Mouse (Mus musculus) forebrain, embryonic 15.5 days (tissue): ENCODE data around the gene Hpn. TPM values are rescaled to one million over a fixed set of nuclear protein-coding genes. Genes with fewer than 3 reads are reported as not detected.

Source experiments
- ATAC-seq: fragments of 200-750 bp; cut with Nextera tagmentation; replicated peaks from 2 replicates; pipeline ENCODE4 v1.8.0; 2017; ENCODE audit warnings: mild to moderate bottlenecking, moderate TSS enrichment, moderate library complexity
- H3K27ac ChIP-seq: fragments of 300-500 bp; sonication (generic); replicated peaks from 2 replicates; pipeline ENCODE4 v1.5.1; 2015; ENCODE audit warnings: mild to moderate bottlenecking, inconsistent platforms
- H3K27me3 ChIP-seq: fragments of 300-500 bp; sonication (generic); 2 replicates; pipeline ENCODE4 v1.6.1; 2015; ENCODE audit warnings: inconsistent platforms
- H3K36me3 ChIP-seq: fragments of 300-500 bp; sonication (generic); 2 replicates; pipeline ENCODE4 v1.6.1; 2015; ENCODE audit warnings: mild to moderate bottlenecking, inconsistent platforms
- H3K4me1 ChIP-seq: fragments of 300-500 bp; sonication (generic); 2 replicates; pipeline ENCODE4 v1.6.1; 2015; ENCODE audit warnings: inconsistent platforms
- H3K4me2 ChIP-seq: fragments of 300-500 bp; sonication (generic); replicated peaks from 2 replicates; pipeline ENCODE4 v1.6.1; 2015; ENCODE audit warnings: mild to moderate bottlenecking, inconsistent platforms
- H3K4me3 ChIP-seq: fragments of 300-500 bp; sonication (generic); 2 replicates; pipeline ENCODE4 v1.5.1; 2015; ENCODE audit warnings: mild to moderate bottlenecking, inconsistent platforms
- H3K9ac ChIP-seq: fragments of 300-500 bp; sonication (generic); replicated peaks from 2 replicates; pipeline ENCODE4 v1.6.1; 2015; ENCODE audit warnings: mild to moderate bottlenecking, inconsistent platforms
- H3K9me3 ChIP-seq: fragments of 300-500 bp; sonication (generic); 2 replicates; pipeline ENCODE4 v1.6.1; 2016; ENCODE audit warnings: inconsistent platforms
- WGBS: fragments of 180-500 bp; shearing (Covaris S2); methylation state at CpG from one replicate; pipeline ENCODE4 v1.1.7; 2015; ENCODE audit warnings: mixed read lengths; 5-methylcytosine and 5-hydroxymethylcytosine counted together
- polyA plus RNA-seq: library from polyadenylated mRNA; unstranded; fragments of >200 nt; fragmentation: Nextera tagmentation; extraction: Ambion mirVana; gene quantifications from 2 replicates; pipeline ENCODE4 v1.2.1, GENCODE M21; 2015

Gene Hpn
- polyA plus RNA-seq, 1 experiment from 2014 or later = 0.36 TPM

GRCm38 (mm10) chr7:31085171-31085570 lies 29.9 kb downstream of the Hpn start:
- H3K27me3 ChIP-seq = no peaks in the 10 kb centered on the region
- no peak overlapping the region for H3K9ac ChIP-seq
- 0 out of 2 replicates have a peak, but pooled peaks cover 2% of the 10 kb centered on the region for H3K4me1 ChIP-seq
- no peaks in the 10 kb centered on the region for H3K9me3 ChIP-seq
- no peak overlapping the region for H3K4me2 ChIP-seq
- H3K27ac ChIP-seq = no peak overlapping the region
- no peaks in the 10 kb centered on the region for H3K36me3 ChIP-seq
- 9% methylated on average over 3 of the region's 3 CpGs for WGBS
- ATAC-seq = no peak
- H3K4me3 ChIP-seq = no peak overlapping the region

- Histone ChIP-seq H3K9ac (no peak overlapping the region), H3K4me2 (no peak overlapping the region), H3K36me3 (no peaks in the 10 kb centered on the region), H3K27me3 (no peaks in the 10 kb centered on the region), H3K9me3 (no peaks in the 10 kb centered on the region), H3K4me1 (0 out of 2 replicates have a peak, but pooled peaks cover 2% of the 10 kb centered on the region), H3K27ac (0 out of 2 replicates have a peak overlapping the region, but pooled peaks have one; percentile 8), H3K4me3 (no peak overlapping the region)
- ATAC-seq = no peak
- 58% methylated on average over 9 of the region's 9 CpGs for WGBS
Measured at GRCm38 (mm10) chr7:31084140-31084539, 30.9 kb downstream of the Hpn start.

- no peaks in the 10 kb centered on the region for H3K36me3 ChIP-seq
- no peak for ATAC-seq
- H3K9me3 ChIP-seq = no peaks in the 10 kb centered on the region
- 65% methylated on average over 14 of the region's 14 CpGs for WGBS
- 0 out of 2 replicates have a peak, but pooled peaks cover 2% of the 10 kb centered on the region for H3K4me1 ChIP-seq
- H3K27ac ChIP-seq = no peak overlapping the region
- H3K27me3 ChIP-seq = no peaks in the 10 kb centered on the region
- no peak overlapping the region for H3K4me2 ChIP-seq
- H3K9ac ChIP-seq = no peak overlapping the region
- no peak overlapping the region for H3K4me3 ChIP-seq
Measured at GRCm38 (mm10) chr7:31082831-31083588, 32.1 kb downstream of the Hpn start.

- Histone ChIP-seq H3K4me2 (no peak overlapping the region), H3K9ac (no peak overlapping the region), H3K9me3 (no peaks in the 10 kb centered on the region), H3K4me3 (no peak overlapping the region), H3K4me1 (0 out of 2 replicates have a peak, but pooled peaks cover 2% of the 10 kb centered on the region), H3K27me3 (no peaks in the 10 kb centered on the region), H3K36me3 (no peaks in the 10 kb centered on the region), H3K27ac (no peak overlapping the region)
- no peak for ATAC-seq
Measured at GRCm38 (mm10) chr7:31082106-31082505, 33.0 kb downstream of the Hpn start.

GRCm38 (mm10) chr7:31081106-31081505 lies 34.0 kb downstream of the Hpn start:
- no peaks in the 10 kb centered on the region for H3K27me3 ChIP-seq
- no peak overlapping the region for H3K27ac ChIP-seq
- H3K4me3 ChIP-seq = no peak overlapping the region
- H3K4me1 ChIP-seq = 0 out of 2 replicates have a peak, but pooled peaks cover 2% of the 10 kb centered on the region
- WGBS = 63% methylated on average over 1 of the region's 1 CpGs
- no peaks in the 10 kb centered on the region for H3K36me3 ChIP-seq
- no peak overlapping the region for H3K4me2 ChIP-seq
- no peak overlapping the region for H3K9ac ChIP-seq
- ATAC-seq = no peak
- no peaks in the 10 kb centered on the region for H3K9me3 ChIP-seq

GRCm38 (mm10) chr7:31080611-31081010 lies 34.5 kb downstream of the Hpn start:
- H3K9me3 ChIP-seq = no peaks in the 10 kb centered on the region
- no peaks in the 10 kb centered on the region for H3K27me3 ChIP-seq
- no peak for ATAC-seq
- 50% methylated on average over 3 of the region's 3 CpGs for WGBS
- no peak overlapping the region for H3K9ac ChIP-seq
- 0 out of 2 replicates have a peak, but pooled peaks cover 2% of the 10 kb centered on the region for H3K4me1 ChIP-seq
- H3K27ac ChIP-seq = no peak overlapping the region
- no peaks in the 10 kb centered on the region for H3K36me3 ChIP-seq
- no peak overlapping the region for H3K4me2 ChIP-seq
- H3K4me3 ChIP-seq = no peak overlapping the region

GRCm38 (mm10) chr7:31079670-31080069 lies 35.4 kb downstream of the Hpn start:
- WGBS = 86% methylated on average over 8 of the region's 8 CpGs
- Histone ChIP-seq H3K4me1 (no peaks in the 10 kb centered on the region), H3K27me3 (no peaks in the 10 kb centered on the region), H3K4me3 (no peak overlapping the region), H3K9ac (no peak overlapping the region), H3K4me2 (no peak overlapping the region), H3K27ac (no peak overlapping the region), H3K9me3 (no peaks in the 10 kb centered on the region), H3K36me3 (no peaks in the 10 kb centered on the region)
- ATAC-seq = no peak

- 56% methylated on average over 5 of the region's 5 CpGs for WGBS
Measured at GRCm38 (mm10) chr7:31077885-31078445, 37.1 kb downstream of the Hpn start.

GRCm38 (mm10) chr7:31077470-31077869 lies 37.6 kb downstream of the Hpn start:
- H3K9me3 ChIP-seq = no peaks in the 10 kb centered on the region
- H3K4me1 ChIP-seq = no peaks in the 10 kb centered on the region
- H3K4me3 ChIP-seq = no peak overlapping the region
- H3K4me2 ChIP-seq = no peak overlapping the region
- no peaks in the 10 kb centered on the region for H3K36me3 ChIP-seq
- H3K27ac ChIP-seq = no peak overlapping the region
- peak; percentile 54; the same call in 1 of the 2 replicates for ATAC-seq
- no peak overlapping the region for H3K9ac ChIP-seq
- WGBS = 51% methylated on average over 6 of the region's 6 CpGs
- H3K27me3 ChIP-seq = no peaks in the 10 kb centered on the region

More at GRCm38 (mm10) chr7:31077885-31078445, 37.1 kb downstream of the Hpn start:
- no peaks in the 10 kb centered on the region for H3K27me3 ChIP-seq
- no peaks in the 10 kb centered on the region for H3K9me3 ChIP-seq
- no peak overlapping the region for H3K4me3 ChIP-seq
- H3K4me1 ChIP-seq = no peaks in the 10 kb centered on the region
- ATAC-seq = peak; percentile 46
- no peak overlapping the region for H3K27ac ChIP-seq
- no peak overlapping the region for H3K9ac ChIP-seq
- no peak overlapping the region for H3K4me2 ChIP-seq
- no peaks in the 10 kb centered on the region for H3K36me3 ChIP-seq

- Histone ChIP-seq H3K4me3 (no peak within 1 kb of the TSS), H3K4me1 (no peaks in the 10 kb centered on the region), H3K9me3 (no peaks in the 10 kb centered on the region), H3K36me3 (no peaks in the 10 kb centered on the region), H3K27ac (no peak within 1 kb of the TSS), H3K4me2 (no peak within 1 kb of the TSS), H3K27me3 (no peaks in the 10 kb centered on the region), H3K9ac (no peak within 1 kb of the TSS)
- no peak for ATAC-seq
- 68% methylated on average over 5 of the region's 5 CpGs for WGBS
Measured at GRCm38 (mm10) chr7:31076492-31076891, 38.6 kb downstream of the Hpn start, which contains the start of gene Fxyd3. Gene Fxyd3, minus strand, starts transcription at chr7:31076704.

- WGBS = 71% methylated on average over 5 of the region's 5 CpGs
- 0 out of 2 replicates have a peak, but pooled peaks cover 6% of the 10 kb centered on the region for H3K4me1 ChIP-seq
- H3K4me3 ChIP-seq = no peak overlapping the region
- no peaks in the 10 kb centered on the region for H3K36me3 ChIP-seq
- no peak overlapping the region for H3K9ac ChIP-seq
- ATAC-seq = no peak
- no peak overlapping the region for H3K27ac ChIP-seq
- no peak overlapping the region for H3K4me2 ChIP-seq
- no peaks in the 10 kb centered on the region for H3K27me3 ChIP-seq
- no peaks in the 10 kb centered on the region for H3K9me3 ChIP-seq
Measured at GRCm38 (mm10) chr7:31074713-31075069, 40.4 kb downstream of the Hpn start.

GRCm38 (mm10) chr7:31074061-31074712 lies 40.9 kb downstream of the Hpn start:
- H3K4me3 ChIP-seq = no peak overlapping the region
- 69% methylated on average over 7 of the region's 7 CpGs for WGBS
- no peaks in the 10 kb centered on the region for H3K9me3 ChIP-seq
- no peaks in the 10 kb centered on the region for H3K36me3 ChIP-seq
- H3K4me1 ChIP-seq = 0 out of 2 replicates have a peak, but pooled peaks cover 6% of the 10 kb centered on the region
- H3K9ac ChIP-seq = no peak overlapping the region
- no peak overlapping the region for H3K4me2 ChIP-seq
- no peak for ATAC-seq
- H3K27ac ChIP-seq = no peak overlapping the region
- H3K27me3 ChIP-seq = no peaks in the 10 kb centered on the region
